Mouse (Mus musculus): ENCODE results near the gene Hist1h3e. TPM values are rescaled to one million over a fixed set of nuclear protein-coding genes. Genes with fewer than 3 reads are reported as not detected.

Hist1h3e gene
- polyA plus RNA-seq, 1 experiment: 2.9 TPM

- peak overlapping the region; percentile 88 for H3K27ac ChIP-seq (replicated peaks; ENCODE audit: low read depth, low read length)
- peak overlapping the region; percentile 59 for H3K4me3 ChIP-seq (ENCODE audit: insufficient read depth, low read depth, low read length)
- H3K4me1 ChIP-seq (ENCODE audit: control insufficient read depth, insufficient read depth, insufficient read length, low read length): peaks cover 8% of the 10 kb centered on the region
Measured at GRCm38 (mm10) chr13:23530181-23530900, 31.8 kb downstream of the Hist1h3e start.

GRCm38 (mm10) chr13:23529480-23530165, 32.5 kb downstream of the Hist1h3e start:
- H3K27ac ChIP-seq (replicated peaks; ENCODE audit: low read depth, low read length): no peak overlapping the region
- H3K4me1 ChIP-seq (ENCODE audit: control insufficient read depth, insufficient read depth, insufficient read length, low read length): peaks cover 8% of the 10 kb centered on the region
- peak overlapping the region; percentile 59; the same call in 1 of the 2 replicates for H3K4me3 ChIP-seq (ENCODE audit: insufficient read depth, low read depth, low read length)

DNA sequence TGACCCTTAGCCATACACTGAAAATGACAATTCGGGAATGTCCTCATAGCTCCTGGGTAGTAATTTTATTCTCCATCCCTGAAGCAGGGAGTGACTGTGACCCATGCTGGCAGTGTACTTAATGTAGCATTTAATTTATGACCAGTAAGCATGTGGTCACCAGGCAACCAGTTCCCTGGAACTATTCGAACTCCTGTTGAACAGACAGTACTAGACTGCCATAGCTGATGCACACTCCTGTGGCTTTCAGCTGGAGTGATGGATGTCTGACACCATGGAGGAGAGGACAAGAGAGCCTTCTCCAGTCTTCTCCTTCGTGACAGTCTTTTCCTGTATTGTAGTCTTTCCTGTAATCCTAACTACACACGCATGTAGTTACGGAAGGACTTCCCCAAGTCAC, 33.2 kb downstream of the Hist1h3e start:
- no peak overlapping the region for H3K4me3 ChIP-seq (ENCODE audit: insufficient read depth, low read depth, low read length)
- peaks cover 6% of the 10 kb centered on the region for H3K4me1 ChIP-seq (ENCODE audit: control insufficient read depth, insufficient read depth, insufficient read length, low read length)
- no peak overlapping the region for H3K27ac ChIP-seq (replicated peaks; ENCODE audit: low read depth, low read length)

DNA sequence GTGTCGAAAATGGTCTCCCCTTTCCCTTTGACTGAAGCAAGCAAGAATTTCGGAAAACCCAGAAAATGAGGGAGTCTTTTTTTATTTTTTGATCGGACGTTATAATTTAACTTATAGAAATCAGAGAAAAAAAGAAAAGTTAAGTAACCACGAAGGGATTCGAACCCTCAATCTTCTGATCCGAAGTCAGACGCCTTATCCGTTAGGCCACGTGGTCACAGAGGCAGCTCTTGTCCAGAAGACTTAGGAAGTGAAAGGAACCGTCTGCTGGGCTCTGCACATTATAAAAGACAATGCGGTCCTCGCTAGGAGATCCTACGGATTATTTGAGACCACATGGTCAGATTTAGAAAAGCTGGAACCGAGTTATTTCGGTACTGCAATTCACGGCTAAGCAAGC, 35.9 kb downstream of the Hist1h3e start:
- no peaks in the 10 kb centered on the region for H3K4me1 ChIP-seq (ENCODE audit: control insufficient read depth, insufficient read depth, insufficient read length, low read length)
- H3K27ac ChIP-seq (replicated peaks; ENCODE audit: low read depth, low read length): no peak overlapping the region
- peak overlapping the region; percentile 63 for H3K4me3 ChIP-seq (ENCODE audit: insufficient read depth, low read depth, low read length)

DNA sequence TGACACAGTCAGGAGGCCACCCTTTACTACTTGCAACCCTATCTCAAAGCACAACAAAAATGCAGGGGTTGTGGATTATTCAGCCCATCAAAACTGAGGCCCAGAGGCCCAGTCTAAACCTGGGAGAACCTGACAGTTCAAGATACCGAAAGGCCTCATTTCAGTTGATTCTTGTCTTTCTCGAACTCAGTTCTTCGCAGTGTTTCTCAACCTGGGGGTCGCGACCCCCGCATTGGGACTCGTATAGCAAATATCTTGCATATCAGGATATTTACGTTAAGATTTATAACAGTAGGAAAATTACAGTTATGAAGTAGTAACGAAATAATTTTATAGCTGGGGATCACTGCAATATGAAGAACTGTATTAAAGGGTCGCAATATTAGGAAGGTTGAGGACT, 36.3 kb downstream of the Hist1h3e start:
- Histone ChIP-seq H3K4me3 (ENCODE audit: insufficient read depth, low read depth, low read length) (no peak overlapping the region), H3K27ac (replicated peaks; ENCODE audit: low read depth, low read length) (no peak overlapping the region), H3K4me1 (ENCODE audit: control insufficient read depth, insufficient read depth, insufficient read length, low read length) (no peaks in the 10 kb centered on the region)

DNA sequence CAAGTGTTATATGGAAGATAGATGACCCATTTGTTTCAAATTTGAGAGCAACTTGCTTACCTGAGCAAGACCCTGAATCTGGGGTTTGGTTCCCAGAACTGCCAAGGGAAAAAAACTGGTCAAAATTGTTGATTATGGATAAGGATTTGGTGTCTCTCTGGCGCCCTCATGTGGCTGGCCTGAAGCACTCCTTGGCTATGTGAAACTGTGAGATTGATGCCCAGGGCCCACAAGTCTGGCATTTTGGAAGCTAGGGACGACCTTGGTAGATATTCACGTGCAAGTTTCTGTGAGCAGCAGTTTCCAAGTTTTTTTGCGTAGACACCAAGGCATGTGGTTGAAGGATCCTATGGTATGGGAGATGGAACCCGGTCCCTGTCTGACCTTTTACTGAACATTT, 37.5 kb downstream of the Hist1h3e start:
- Histone ChIP-seq H3K27ac (replicated peaks; ENCODE audit: low read depth, low read length) (no peak overlapping the region), H3K4me3 (ENCODE audit: insufficient read depth, low read depth, low read length) (no peak overlapping the region)

DNA sequence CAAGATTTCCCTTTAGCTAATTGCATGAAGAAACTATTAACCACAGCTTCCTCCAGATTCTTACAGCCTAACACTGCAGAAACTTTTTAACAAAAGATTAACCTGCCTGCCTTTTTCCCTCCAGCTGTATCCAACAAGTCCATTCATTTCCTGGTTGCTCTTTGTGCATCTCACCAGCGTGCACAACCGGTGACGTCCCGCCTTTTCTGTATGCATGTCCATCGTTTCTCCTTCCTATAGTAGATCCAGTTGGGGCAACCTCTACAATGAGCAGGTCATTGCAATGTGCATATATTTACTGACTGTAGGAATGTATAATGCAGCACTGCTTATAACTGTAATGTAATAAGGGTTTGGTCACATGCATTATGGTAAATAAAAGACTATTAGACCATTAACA, 38.2 kb downstream of the Hist1h3e start:
- Histone ChIP-seq H3K4me1 (ENCODE audit: control insufficient read depth, insufficient read depth, insufficient read length, low read length) (no peaks in the 10 kb centered on the region), H3K4me3 (ENCODE audit: insufficient read depth, low read depth, low read length) (no peak overlapping the region), H3K27ac (replicated peaks; ENCODE audit: low read depth, low read length) (no peak overlapping the region)

More for the DNA sequence above, 37.5 kb downstream of the Hist1h3e start:
- H3K4me1 ChIP-seq (ENCODE audit: control insufficient read depth, insufficient read depth, insufficient read length, low read length): no peaks in the 10 kb centered on the region

DNA sequence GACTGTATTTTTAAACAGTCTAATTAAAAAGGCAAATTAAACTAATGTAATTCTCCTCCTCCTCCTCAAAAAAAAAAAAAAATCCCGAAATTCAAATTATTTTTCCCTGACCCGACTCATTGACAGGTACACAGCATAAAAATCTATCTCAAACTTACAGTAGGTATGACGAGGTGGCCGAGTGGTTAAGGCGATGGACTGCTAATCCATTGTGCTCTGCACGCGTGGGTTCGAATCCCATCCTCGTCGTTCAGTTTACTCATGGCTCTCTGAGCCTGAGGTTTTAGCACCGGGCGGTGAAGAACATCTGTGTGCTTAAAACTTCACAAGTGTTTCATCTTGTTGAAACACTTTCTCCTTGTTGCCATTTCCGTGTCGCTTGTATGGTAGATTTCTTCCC, 40.5 kb downstream of the Hist1h3e start:
- Histone ChIP-seq H3K27ac (replicated peaks; ENCODE audit: low read depth, low read length) (no peak overlapping the region), H3K4me3 (ENCODE audit: insufficient read depth, low read depth, low read length) (no peak overlapping the region)

DNA sequence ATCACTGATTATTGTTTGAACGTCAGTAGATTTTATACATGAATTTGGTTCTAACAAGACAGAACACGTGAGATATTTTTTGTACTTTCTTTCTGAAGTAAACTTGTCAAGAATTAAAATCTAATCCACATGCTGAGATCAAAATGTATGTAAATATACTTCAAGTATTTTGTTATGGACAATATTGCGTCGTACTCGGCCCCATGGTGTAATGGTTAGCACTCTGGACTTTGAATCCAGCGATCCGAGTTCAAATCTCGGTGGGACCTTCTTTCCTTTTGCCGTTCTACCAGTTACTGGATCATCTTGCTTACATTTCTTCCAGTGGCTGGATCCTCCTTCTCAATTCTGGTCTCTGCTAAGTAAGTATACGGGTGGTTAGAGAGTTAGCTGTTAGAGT, 42.8 kb downstream of the Hist1h3e start:
- Histone ChIP-seq H3K4me1 (ENCODE audit: control insufficient read depth, insufficient read depth, insufficient read length, low read length) (no peaks in the 10 kb centered on the region), H3K27ac (replicated peaks; ENCODE audit: low read depth, low read length) (no peak overlapping the region)

More for the DNA sequence above, 40.5 kb downstream of the Hist1h3e start:
- H3K4me1 ChIP-seq (ENCODE audit: control insufficient read depth, insufficient read depth, insufficient read length, low read length): no peaks in the 10 kb centered on the region

DNA sequence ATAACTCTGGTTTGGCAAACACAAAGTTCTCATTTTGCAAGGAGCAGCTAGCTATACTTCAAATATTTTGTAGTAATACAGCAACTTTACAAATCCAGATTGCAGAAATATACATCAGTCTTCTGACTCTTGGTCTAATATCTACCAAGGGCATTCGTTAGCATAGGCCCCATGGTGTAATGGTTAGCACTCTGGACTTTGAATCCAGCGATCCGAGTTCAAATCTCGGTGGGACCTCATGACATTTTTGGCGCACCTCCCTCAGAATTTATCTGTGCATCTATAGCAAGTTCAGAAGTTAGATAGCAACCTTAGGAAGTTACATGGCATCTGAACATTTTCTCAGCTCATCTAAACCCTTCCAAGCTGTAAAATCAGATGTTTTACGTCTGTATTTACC, 43.3 kb downstream of the Hist1h3e start:
- Histone ChIP-seq H3K27ac (replicated peaks; ENCODE audit: low read depth, low read length) (no peak overlapping the region), H3K4me3 (ENCODE audit: insufficient read depth, low read depth, low read length) (peak overlapping the region; percentile 31; the same call in 1 of the 2 replicates), H3K4me1 (ENCODE audit: control insufficient read depth, insufficient read depth, insufficient read length, low read length) (no peaks in the 10 kb centered on the region)

More for the DNA sequence above, 42.8 kb downstream of the Hist1h3e start:
- H3K4me3 ChIP-seq (ENCODE audit: insufficient read depth, low read depth, low read length): peak overlapping the region; percentile 31; the same call in 1 of the 2 replicates

GRCm38 (mm10) chr13:23518295-23518603, 43.9 kb downstream of the Hist1h3e start:
- Histone ChIP-seq H3K27ac (replicated peaks; ENCODE audit: low read depth, low read length) (no peak overlapping the region), H3K4me1 (ENCODE audit: control insufficient read depth, insufficient read depth, insufficient read length, low read length) (no peaks in the 10 kb centered on the region), H3K4me3 (ENCODE audit: insufficient read depth, low read depth, low read length) (peak overlapping the region; percentile 48)

GRCm38 (mm10) chr13:23517603-23518294, 44.4 kb downstream of the Hist1h3e start:
- Histone ChIP-seq H3K4me1 (ENCODE audit: control insufficient read depth, insufficient read depth, insufficient read length, low read length) (no peaks in the 10 kb centered on the region), H3K27ac (replicated peaks; ENCODE audit: low read depth, low read length) (peak overlapping the region; percentile 20; the same call in 1 of the 2 replicates), H3K4me3 (ENCODE audit: insufficient read depth, low read depth, low read length) (peak overlapping the region; percentile 67)

- H3K4me3 ChIP-seq (ENCODE audit: insufficient read depth, low read depth, low read length): peak overlapping the region; percentile 67
- peak overlapping the region; percentile 20; the same call in 1 of the 2 replicates for H3K27ac ChIP-seq (replicated peaks; ENCODE audit: low read depth, low read length)
Measured at GRCm38 (mm10) chr13:23516822-23517602, 45.2 kb downstream of the Hist1h3e start.

DNA sequence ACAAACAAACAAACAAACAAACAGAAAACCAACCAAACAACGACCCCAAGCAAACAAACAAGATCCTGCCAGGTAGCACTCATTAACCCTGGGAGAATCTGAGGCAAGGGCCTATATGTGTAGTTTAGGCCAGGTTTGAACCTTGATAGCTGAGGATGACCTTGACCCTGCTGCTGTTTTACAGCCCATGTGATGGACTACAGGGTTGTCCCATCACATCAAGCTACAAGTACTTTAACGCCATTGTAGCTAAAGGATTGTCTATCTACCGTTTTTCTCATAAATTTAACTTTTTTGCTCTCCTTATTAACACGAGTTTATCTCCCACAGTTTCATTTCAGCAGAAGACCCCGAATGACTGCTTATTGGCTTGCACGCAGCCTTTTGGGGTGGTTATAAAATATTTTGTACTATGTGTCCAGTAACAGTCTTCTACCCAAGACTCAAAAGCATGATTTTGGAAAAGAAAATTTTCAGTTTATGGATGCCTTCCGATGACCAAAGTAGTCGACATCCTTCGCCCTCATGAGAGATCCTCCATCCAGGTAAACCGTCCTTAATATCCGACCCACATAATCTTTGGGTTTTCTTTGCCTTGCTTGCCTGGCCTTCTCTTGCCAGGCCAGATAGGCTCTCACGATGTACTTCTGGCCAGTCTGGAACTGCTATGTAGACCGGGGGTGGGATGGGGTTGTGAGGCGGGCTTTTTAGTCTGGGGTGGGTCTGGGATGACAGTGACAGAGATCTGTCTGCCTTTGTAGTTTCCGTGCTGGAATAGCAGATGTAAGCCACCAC, 46.1 kb downstream of the Hist1h3e start:
- Histone ChIP-seq H3K4me3 (ENCODE audit: insufficient read depth, low read depth, low read length) (no peak overlapping the region), H3K4me1 (ENCODE audit: control insufficient read depth, insufficient read depth, insufficient read length, low read length) (no peaks in the 10 kb centered on the region), H3K27ac (replicated peaks; ENCODE audit: low read depth, low read length) (no peak overlapping the region)

More at GRCm38 (mm10) chr13:23516822-23517602, 45.2 kb downstream of the Hist1h3e start:
- H3K4me1 ChIP-seq (ENCODE audit: control insufficient read depth, insufficient read depth, insufficient read length, low read length): no peaks in the 10 kb centered on the region
